22 mouse cellular contexts compared by ENCODE assay signal in the genomic region with DNA sequence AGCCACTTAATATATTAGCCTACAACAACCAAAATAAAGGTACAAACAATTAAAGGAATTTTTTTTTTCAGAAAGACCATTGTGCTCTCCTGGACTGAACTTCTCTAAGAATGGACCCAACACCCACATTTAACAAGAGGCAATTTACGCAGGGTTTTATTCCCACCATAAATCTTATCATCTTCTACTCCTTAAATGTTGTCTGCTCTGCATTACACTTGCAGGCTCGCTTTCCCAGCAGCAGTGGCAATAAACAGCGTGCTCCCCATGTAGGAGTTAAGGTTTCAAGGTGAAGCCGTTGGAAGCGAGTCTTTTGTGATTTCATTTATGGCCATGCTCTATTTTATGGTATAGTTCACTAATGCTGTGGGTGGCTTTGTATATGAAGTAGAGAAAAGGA.
"Had no signal": no experiment of that assay in that cellular context is flagged by ENCODE, and none has a peak within 500 bp of the region (broad histone marks: within the 10 kb centered on the region; RNA-seq: fewer than 3 reads in every experiment).

No protein-coding gene starts in this region.

- H3K27ac ChIP-seq: lung, embryonic 15.5 days; macrophage; midbrain, embryonic 13.5 days; neural tube, embryonic 13.5 days; neural tube, embryonic 15.5 days had no signal

- ATAC-seq: liver, postnatal 0 days; lung, postnatal 0 days; midbrain, embryonic 13.5 days; midbrain, embryonic 16.5 days had no signal

- H3K9me3 ChIP-seq: lung, embryonic 15.5 days; megakaryocyte, embryonic 14.5 days; midbrain, embryonic 13.5 days; neural tube, embryonic 13.5 days; neural tube, embryonic 15.5 days had no signal

- H3K36me3 ChIP-seq: lung, embryonic 15.5 days; midbrain, embryonic 13.5 days; neural tube, embryonic 13.5 days; neural tube, embryonic 15.5 days had no signal

- H3K4me2 ChIP-seq: lung, embryonic 15.5 days; midbrain, embryonic 11.5 days; midbrain, embryonic 13.5 days; neural tube, embryonic 13.5 days; neural tube, embryonic 15.5 days had no signal

- H3K4me1 ChIP-seq: lung, embryonic 15.5 days; megakaryocyte, embryonic 14.5 days; midbrain, embryonic 13.5 days; neural tube, embryonic 13.5 days; neural tube, embryonic 15.5 days had no signal

- H3K4me3 ChIP-seq: lung, embryonic 15.5 days; megakaryocyte, embryonic 14.5 days; midbrain, embryonic 13.5 days; myocyte; neural tube, embryonic 13.5 days; neural tube, embryonic 15.5 days had no signal

- H3K9ac ChIP-seq: liver, postnatal 0 days; lung, embryonic 15.5 days; midbrain, embryonic 13.5 days; neural tube, embryonic 13.5 days; neural tube, embryonic 15.5 days had no signal

- DNase-seq: liver, postnatal 0 days; lung, adult 2 months; lung, postnatal 14 days; lung, postnatal 36 days; retina, postnatal 1 day; right cerebral cortex, adult 18-20 months; right cerebral cortex, postnatal 25 days; right cerebral cortex, postnatal 4 days; spleen, adult 18-20 months; thymus, adult 18-20 months; thymus, postnatal 14 days; thymus, postnatal 36 days had no signal
